Mouse (Mus musculus): ENCODE results near the gene Irf2bp2.

GRCm38 (mm10) chr8:126554741-126555140 lies 39.0 kb downstream of the Irf2bp2 start:
- no peak for TF ChIP-seq POLR2A (IDR thresholded peaks at IDR 0.05; ENCODE audit: borderline replicate concordance, insufficient read depth, low read length)
- TF ChIP-seq CTCF (IDR thresholded peaks at IDR 0.05; ENCODE audit: borderline replicate concordance, insufficient read depth, low read depth, low read length), result no peak
